Mouse (Mus musculus) adrenal gland, adult 18-20 months (tissue): ENCODE measurements at regions not wholly inside any gene's neighbourhood (a gene's known extent, or its start where the extent isn't known, plus 50 kb on each side); places are given as distances from the start of the nearest gene placed in this dataset.
A peak's percentile ranks its signal among the peaks of the same experiment; 100 is the strongest.

Source experiments
- DNase-seq, 2 experiments: peaks; one replicate each; pipeline ENCODE4 v3.0.0; 2021 to 2022; ENCODE audit warnings: low spot score in 2 of 2

GRCm38 (mm10) chr1:189993221-189993620 is 71.1 kb upstream of the Smyd2 start:
- DNase-seq: no peak

- DNase-seq: no peak
Measured at GRCm38 (mm10) chr1:189991089-189991488, 68.9 kb upstream of the Smyd2 start.

- DNase-seq: no peak
Measured at GRCm38 (mm10) chr1:189990046-189990622, 68.0 kb upstream of the Smyd2 start.

GRCm38 (mm10) chr1:189989376-189989775 is 67.2 kb upstream of the Smyd2 start:
- no peak for DNase-seq

- DNase-seq: no peak
Measured at GRCm38 (mm10) chr1:189988864-189989263, 66.7 kb upstream of the Smyd2 start.

- no peak for DNase-seq
Measured at GRCm38 (mm10) chr1:189985516-189986205, 63.5 kb upstream of the Smyd2 start.

- no peak for DNase-seq
Measured at GRCm38 (mm10) chr1:189978244-189978643, 56.1 kb upstream of the Smyd2 start.

GRCm38 (mm10) chr1:189975660-189976059 is 53.5 kb upstream of the Smyd2 start:
- no peak for DNase-seq

- peak; percentile 76 to 84 for DNase-seq
Measured at GRCm38 (mm10) chr1:189972790-189973406, 50.7 kb upstream of the Smyd2 start.
